Mouse (Mus musculus) embryo, embryonic 10 days (tissue): ENCODE data around the gene Adamts4.

ENCODE experiments used
- DNase-seq: peaks from one replicate; pipeline ENCODE4 v3.0.0-alpha.2; 2015; ENCODE audit warnings: low spot score

Gene Adamts4

DNA sequence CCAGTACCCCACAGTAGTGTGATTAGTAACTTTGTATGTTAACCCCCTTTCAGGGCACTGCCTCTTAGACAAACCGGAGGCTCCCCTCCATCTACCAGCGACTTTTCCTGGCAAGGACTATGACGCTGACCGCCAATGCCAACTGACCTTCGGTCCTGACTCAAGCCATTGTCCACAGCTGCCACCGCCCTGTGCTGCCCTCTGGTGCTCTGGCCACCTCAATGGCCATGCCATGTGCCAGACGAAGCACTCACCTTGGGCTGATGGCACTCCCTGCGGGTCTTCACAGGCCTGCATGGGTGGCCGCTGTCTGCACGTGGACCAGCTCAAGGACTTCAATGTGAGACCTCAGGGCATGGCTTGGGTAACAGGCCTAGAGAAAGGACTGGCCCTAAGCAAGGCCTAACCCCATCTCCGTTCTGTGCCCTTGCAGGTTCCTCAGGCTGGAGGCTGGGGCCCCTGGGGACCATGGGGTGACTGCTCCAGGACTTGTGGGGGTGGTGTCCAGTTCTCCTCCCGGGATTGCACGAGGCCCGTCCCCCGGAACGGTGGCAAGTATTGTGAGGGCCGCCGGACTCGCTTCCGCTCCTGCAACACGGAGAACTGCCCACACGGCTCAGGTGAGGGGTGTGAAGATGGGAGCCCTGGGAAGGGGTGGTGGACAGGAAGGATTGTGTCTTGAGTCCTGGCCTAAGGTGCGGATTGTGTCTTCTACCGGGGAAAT, 6.0 kb downstream of the Adamts4 start:
- no peak for DNase-seq

DNA sequence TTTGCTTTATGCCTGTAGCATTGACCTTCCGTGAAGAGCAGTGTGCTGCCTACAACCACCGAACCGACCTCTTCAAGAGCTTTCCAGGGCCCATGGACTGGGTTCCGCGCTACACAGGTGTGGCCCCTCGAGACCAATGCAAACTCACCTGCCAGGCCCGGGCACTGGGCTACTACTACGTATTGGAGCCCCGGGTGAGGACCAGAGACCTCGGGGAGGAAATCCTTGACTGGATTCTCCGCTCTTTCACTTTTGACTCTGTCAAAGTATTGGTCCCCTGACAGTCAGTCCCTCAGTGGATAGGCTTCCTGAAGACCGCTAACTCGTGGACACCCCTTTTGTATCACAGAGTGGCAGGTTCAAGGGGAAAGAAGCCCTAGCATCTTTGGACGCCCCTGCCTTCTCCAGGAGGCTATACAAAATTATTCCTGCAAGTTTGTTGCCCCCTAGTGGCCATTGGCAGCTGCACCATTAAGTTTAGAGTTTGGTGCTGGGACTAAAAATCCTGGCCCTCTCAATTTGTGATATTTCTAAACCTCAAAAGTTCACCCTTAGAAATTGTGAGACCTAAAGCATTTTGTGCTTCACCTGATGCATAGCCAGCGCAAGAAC, 6.8 kb downstream of the Adamts4 start:
- peak; percentile 76 for DNase-seq

DNA sequence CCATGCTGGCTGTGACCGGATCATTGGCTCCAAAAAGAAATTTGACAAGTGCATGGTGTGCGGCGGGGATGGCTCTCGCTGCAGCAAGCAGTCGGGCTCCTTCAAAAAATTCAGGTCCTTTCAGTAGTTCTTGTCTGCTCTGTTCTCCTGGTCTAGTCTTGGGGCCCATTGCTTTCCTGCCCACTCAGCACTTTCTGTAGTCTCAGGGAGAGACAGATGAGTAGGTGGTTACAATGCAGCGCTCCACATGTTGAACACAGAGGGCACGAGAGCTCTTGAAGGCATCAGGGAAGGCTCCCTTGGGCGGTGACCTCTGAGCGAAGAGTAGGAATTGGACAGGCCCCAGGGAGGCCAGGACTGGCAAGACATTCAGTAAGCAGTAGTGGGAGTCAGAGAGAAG, 7.6 kb downstream of the Adamts4 start:
- DNase-seq = no peak

- DNase-seq = no peak
Measured at GRCm38 (mm10) chr1:171258921-171259320, 8.7 kb downstream of the Adamts4 start.

- DNase-seq = no peak
Measured at GRCm38 (mm10) chr1:171260316-171260715, 10.1 kb downstream of the Adamts4 start.

DNA sequence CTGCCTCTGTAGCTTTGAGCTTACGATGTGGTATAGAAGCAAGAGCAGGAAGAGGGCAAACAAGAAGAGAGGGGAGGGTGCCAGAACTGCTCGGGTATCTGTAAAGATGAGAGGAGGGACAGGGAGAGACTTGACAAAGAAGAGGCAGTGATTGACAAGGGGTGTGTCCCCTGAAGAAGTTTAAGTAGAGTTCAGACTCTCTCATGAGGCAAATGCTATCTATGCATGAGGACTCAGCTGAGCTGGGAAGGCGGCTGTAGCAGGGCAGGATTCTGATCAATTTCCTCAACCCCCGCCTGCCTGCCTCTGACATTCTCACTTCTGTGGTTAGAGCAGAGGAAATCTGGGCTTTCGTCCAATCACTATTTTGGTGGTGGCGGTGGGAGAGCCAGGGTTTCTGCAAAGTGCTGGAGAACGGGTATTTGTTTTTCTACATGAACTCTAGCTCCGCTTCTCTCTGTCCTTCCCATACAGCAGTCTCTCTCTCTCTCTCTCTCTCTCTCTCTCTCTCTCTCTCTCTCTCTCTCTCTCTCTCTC, 12.4 kb downstream of the Adamts4 start:
- peak; percentile 23 for DNase-seq

DNA sequence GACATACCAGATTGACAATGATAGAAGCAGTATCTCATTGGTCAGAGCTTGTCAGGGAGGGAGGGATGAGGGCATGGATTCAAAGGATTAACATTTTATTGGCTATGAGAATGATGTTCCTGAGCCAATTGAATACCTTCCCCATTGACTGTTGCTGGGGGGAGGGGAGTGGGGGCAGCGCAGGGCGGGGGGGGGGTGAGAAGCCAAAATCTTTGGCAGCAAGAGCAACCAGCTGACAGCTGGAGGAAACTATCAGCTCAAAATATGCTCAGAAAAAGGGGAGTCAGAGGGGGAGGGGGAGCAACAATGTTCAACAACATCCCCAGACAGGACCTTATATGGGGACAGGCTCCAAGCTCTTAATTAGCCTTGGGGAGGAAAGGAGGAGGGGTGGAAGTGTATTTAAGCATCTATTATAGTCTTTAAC, 13.0 kb downstream of the Adamts4 start:
- peak; percentile 54 for DNase-seq

GRCm38 (mm10) chr1:171263666-171264461, 13.6 kb downstream of the Adamts4 start:
- DNase-seq = no peak

- no peak for DNase-seq
Measured at GRCm38 (mm10) chr1:171265971-171266744, 15.9 kb downstream of the Adamts4 start.

DNA sequence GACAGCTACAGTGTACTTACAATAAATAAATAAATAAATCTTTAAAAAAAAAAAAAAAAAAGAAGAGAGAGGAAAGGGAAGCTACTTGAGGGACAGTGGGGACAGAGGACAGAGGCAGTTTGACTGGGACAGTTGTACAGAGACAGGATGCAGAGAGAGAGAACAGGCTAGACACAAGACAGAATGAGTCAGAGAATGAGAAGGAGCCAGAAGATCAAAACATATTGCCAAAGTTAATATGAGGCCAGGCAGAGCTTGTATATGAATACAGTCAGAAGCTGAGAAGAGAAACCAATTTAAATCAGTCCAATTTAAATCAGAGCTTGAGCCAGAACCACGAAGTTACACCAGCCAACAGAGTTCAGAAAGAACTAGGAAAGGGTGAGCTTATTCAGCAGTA, 18.1 kb downstream of the Adamts4 start:
- DNase-seq = no peak

GRCm38 (mm10) chr1:171269848-171270572, 19.8 kb downstream of the Adamts4 start, which contains the start of gene B4galt3:
TSS of gene B4galt3 (plus strand) at chr1:171270328.
- peak; percentile 97 for DNase-seq

GRCm38 (mm10) chr1:171270573-171270900, 20.3 kb downstream of the Adamts4 start:
- no peak for DNase-seq

DNA sequence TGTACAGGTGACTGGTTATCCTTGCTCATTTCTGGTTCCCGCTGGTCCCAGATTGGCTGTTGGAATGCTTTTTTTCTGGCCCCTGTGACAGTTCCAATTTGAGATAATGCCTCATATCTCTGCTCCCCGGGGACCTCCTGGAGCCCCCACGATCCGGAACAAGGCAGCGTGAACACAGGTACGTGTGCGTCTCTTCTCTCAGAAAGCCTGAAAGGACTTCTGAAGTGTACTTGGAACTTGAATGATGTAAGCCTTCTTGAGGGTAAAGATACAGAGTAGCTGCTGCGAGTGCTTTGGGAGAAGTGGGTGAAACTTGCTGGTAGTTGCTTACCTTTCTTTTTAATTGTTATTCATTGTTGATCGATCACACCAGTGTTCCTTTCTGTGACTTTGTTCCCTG, 21.0 kb downstream of the Adamts4 start:
- DNase-seq = no peak

- DNase-seq = no peak
Measured at GRCm38 (mm10) chr1:171271622-171272021, 21.4 kb downstream of the Adamts4 start.

- no peak for DNase-seq
Measured at GRCm38 (mm10) chr1:171272086-171272485, 21.9 kb downstream of the Adamts4 start.

DNA sequence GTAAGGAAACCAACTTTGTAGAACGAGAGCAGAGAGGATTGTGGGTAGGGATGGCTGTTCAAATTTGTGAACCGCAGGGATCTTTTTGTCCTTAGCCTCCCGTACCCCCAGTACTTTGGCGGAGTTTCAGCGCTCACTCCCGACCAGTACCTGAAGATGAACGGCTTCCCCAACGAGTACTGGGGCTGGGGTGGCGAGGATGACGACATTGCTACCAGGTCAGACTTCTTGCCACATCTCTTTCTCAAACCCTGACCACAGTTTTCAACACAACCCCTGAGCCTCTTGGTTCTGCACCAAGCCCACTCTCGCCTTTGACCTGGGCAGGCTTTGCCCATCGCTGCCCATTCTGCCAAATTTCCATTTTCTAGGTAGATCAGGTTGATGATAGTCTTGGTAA, 23.9 kb downstream of the Adamts4 start:
- DNase-seq = no peak

DNA sequence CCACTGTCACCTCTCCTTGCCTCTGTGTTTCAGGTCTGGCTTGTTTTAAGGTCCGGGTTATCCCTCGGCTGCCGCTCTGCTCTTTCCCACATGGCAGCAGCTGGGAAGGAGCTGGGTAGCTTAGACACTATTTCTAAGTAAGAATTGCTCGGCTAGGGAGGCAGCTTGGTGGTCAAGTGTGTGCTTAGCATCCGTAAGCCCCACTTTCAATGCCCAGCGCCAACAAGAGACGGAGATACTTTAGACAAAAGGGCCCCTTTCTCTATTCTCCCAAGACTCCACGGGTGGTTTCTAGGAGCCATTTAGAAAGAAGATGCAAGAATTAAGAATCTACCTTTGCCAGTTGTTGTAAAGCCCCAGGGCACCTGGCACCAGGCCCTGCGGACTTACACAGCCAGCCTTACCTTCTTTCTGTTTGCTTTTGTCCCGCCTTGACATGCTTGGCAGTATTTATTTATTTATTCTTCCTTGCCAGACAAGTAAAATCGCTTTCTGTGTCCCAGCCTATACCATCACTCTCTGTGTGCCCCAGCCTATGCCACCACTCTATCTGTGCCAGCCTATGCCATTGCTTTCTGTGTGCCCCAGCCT, 25.0 kb downstream of the Adamts4 start:
- no peak for DNase-seq

- DNase-seq = no peak
Measured at GRCm38 (mm10) chr1:171276110-171276748, 26.0 kb downstream of the Adamts4 start.

DNA sequence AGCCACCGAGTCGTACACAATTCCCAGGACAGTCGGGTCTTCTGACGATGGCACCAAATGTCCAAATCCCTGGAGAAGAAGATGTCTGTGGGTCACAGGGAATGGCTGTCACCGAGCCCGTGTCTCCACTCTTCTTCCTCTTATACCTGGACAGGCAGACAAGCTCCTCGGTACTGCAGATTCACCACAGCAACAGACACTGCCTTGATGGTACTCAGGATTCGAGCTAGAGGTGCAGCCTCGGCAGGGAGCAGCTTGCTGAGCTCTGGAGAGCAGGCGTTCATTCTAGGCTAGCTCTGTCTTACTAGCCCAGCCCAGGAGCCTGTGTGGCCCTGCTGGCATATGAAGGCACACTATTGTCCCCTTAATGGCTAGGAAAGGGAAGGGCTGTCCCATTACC, 27.5 kb downstream of the Adamts4 start:
- no peak for DNase-seq

DNA sequence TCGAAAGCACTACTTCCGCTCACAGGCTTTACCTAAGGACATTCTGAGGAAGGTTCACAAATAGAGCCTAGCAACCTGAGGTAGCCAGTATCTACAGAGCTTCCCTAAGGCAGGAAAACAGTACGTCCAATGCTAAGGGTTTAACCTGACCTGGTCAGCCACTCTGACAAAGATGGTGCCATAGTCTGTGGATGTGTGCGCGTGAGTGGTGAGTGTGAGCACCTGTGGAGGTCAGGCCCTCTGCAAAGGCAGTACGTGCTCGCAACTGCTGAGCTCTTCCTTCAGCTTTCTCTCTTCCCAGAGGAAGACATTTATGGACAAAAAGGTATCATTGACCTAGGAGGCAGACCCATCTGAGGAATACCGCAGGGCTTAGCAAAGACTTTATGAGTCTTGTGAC, 28.2 kb downstream of the Adamts4 start:
- DNase-seq = no peak
